Comparison of ENCODE assay signal across 8 mouse cellular contexts in genomic region chr7:6330458-6331232, GRCm38 (mm10). TPM values are rescaled to one million over a fixed set of nuclear protein-coding genes. Genes with fewer than 3 reads are reported as not detected.
A peak's percentile ranks its signal among the peaks of the same experiment; 100 is the strongest.
DNase-seq lines count a peak whose midpoint lies in the region; ATAC-seq lines count a peak whose summit lies in the region.

No protein-coding gene starts in this region.

- 13% methylated on average over 23 of the region's 23 CpGs for WGBS in embryonic facial prominence, embryonic 15.5 days
- 12% methylated on average over 23 of the region's 23 CpGs for WGBS in hindbrain, embryonic 15.5 days
- 15% methylated on average over 23 of the region's 23 CpGs for WGBS in liver, embryonic 15.5 days (ENCODE audit: insufficient replicate concordance)

- peak overlapping the region; percentile 71 for H3K9ac ChIP-seq in embryonic facial prominence, embryonic 15.5 days
- peak overlapping the region; percentile 82 for H3K9ac ChIP-seq in hindbrain, embryonic 15.5 days
- H3K9ac ChIP-seq in liver, embryonic 15.5 days: peak overlapping the region; percentile 46

- H3K9me3 ChIP-seq in embryonic facial prominence, embryonic 15.5 days (replicated peaks): no peaks in the 10 kb centered on the region
- no peaks in the 10 kb centered on the region for H3K9me3 ChIP-seq in hindbrain, embryonic 15.5 days
- H3K9me3 ChIP-seq in liver, embryonic 15.5 days (replicated peaks): no peaks in the 10 kb centered on the region

- DNase-seq in cerebellum, adult 11-12 months: peak; percentile 47
- DNase-seq in cerebellum, postnatal 4 days (ENCODE audit: low spot score in 2 of 2): no peak
- DNase-seq in 3T3-L1 (ENCODE audit: low read depth, low spot score): peak; percentile 13
- peak; percentile 15 for DNase-seq in right cerebral cortex, postnatal 14 days
- DNase-seq in urinary bladder, adult 2 months (ENCODE audit: low spot score): no peak

- peak overlapping the region; percentile 62 for H3K4me3 ChIP-seq in embryonic facial prominence, embryonic 15.5 days (replicated peaks)
- peak overlapping the region; percentile 67 for H3K4me3 ChIP-seq in hindbrain, embryonic 15.5 days
- peak overlapping the region; percentile 64 for H3K4me3 ChIP-seq in liver, embryonic 15.5 days (replicated peaks)

- H3K36me3 ChIP-seq in embryonic facial prominence, embryonic 15.5 days: 0 out of 2 replicates have a peak, but pooled peaks cover 7% of the 10 kb centered on the region
- peaks cover 12% of the 10 kb centered on the region for H3K36me3 ChIP-seq in hindbrain, embryonic 15.5 days
- no peaks in the 10 kb centered on the region for H3K36me3 ChIP-seq in liver, embryonic 15.5 days (replicated peaks)

- peak; percentile 82 for ATAC-seq in embryonic facial prominence, embryonic 15.5 days (ENCODE audit: insufficient number of reproducible peaks, low FRiP score, low TSS enrichment, low read depth)
- ATAC-seq in hindbrain, embryonic 15.5 days (ENCODE audit: low FRiP score, low read depth): peak; percentile 90
- peak; percentile 60 for ATAC-seq in liver, embryonic 15.5 days (ENCODE audit: insufficient read depth)

- H3K4me1 ChIP-seq in embryonic facial prominence, embryonic 15.5 days: peaks cover 10% of the 10 kb centered on the region
- H3K4me1 ChIP-seq in hindbrain, embryonic 15.5 days (replicated peaks): peaks cover 11% of the 10 kb centered on the region
- peaks cover 16% of the 10 kb centered on the region for H3K4me1 ChIP-seq in liver, embryonic 15.5 days (replicated peaks)

- H3K27ac ChIP-seq in embryonic facial prominence, embryonic 15.5 days (replicated peaks): peak overlapping the region; percentile 72
- peak overlapping the region; percentile 93 for H3K27ac ChIP-seq in hindbrain, embryonic 15.5 days (replicated peaks)
- peak overlapping the region; percentile 53; the same call in 1 of the 2 replicates for H3K27ac ChIP-seq in liver, embryonic 15.5 days (replicated peaks)

- H3K27me3 ChIP-seq in embryonic facial prominence, embryonic 15.5 days: no peaks in the 10 kb centered on the region
- H3K27me3 ChIP-seq in hindbrain, embryonic 15.5 days: no peaks in the 10 kb centered on the region
- no peaks in the 10 kb centered on the region for H3K27me3 ChIP-seq in liver, embryonic 15.5 days

- H3K4me2 ChIP-seq in embryonic facial prominence, embryonic 15.5 days (replicated peaks): peak overlapping the region; percentile 69
- peak overlapping the region; percentile 72 for H3K4me2 ChIP-seq in hindbrain, embryonic 15.5 days
- peak overlapping the region; percentile 78 for H3K4me2 ChIP-seq in liver, embryonic 15.5 days

RNA-seq across cellular contexts. Expression of gene Zfp583, which starts 0.4 kb away (rescaled TPM):
- polyA plus RNA-seq in embryonic facial prominence, embryonic 15.5 days (2015; fragmentation: Nextera tagmentation; extraction: Ambion mirVana): 5.9 and 6.2 TPM in 2 replicates
- 13.6 and 14.7 TPM in 2 replicates for polyA plus RNA-seq in hindbrain, embryonic 15.5 days (2015; fragmentation: Nextera tagmentation; extraction: Ambion mirVana)
- 0.78 and 1.0 TPM in 2 replicates for polyA plus RNA-seq in liver, embryonic 15.5 days (2015; fragmentation: Nextera tagmentation; extraction: Ambion mirVana)
- polyA plus RNA-seq in urinary bladder, adult 2 months (2012; rRNA removed): 2.8 TPM in 2 replicates

RNA-seq across cellular contexts. Expression of gene Gm3854, which starts 12.9 kb away (rescaled TPM):
- polyA plus RNA-seq in embryonic facial prominence, embryonic 15.5 days (2015; fragmentation: Nextera tagmentation; extraction: Ambion mirVana): 1.8 and 1.9 TPM in 2 replicates
- 8.1 and 8.5 TPM in 2 replicates for polyA plus RNA-seq in hindbrain, embryonic 15.5 days (2015; fragmentation: Nextera tagmentation; extraction: Ambion mirVana)
- 0.10 and 0.22 TPM in 2 replicates for polyA plus RNA-seq in liver, embryonic 15.5 days (2015; fragmentation: Nextera tagmentation; extraction: Ambion mirVana)
- 0.63 and 0.83 TPM in 2 replicates for polyA plus RNA-seq in urinary bladder, adult 2 months (2012; rRNA removed)

RNA-seq across cellular contexts. Expression of gene Zfp78, which starts 32.4 kb away (rescaled TPM):
- 2.2 and 4.2 TPM in 2 replicates for polyA plus RNA-seq in embryonic facial prominence, embryonic 15.5 days (2015; fragmentation: Nextera tagmentation; extraction: Ambion mirVana)
- polyA plus RNA-seq in hindbrain, embryonic 15.5 days (2015; fragmentation: Nextera tagmentation; extraction: Ambion mirVana): 3.5 and 4.9 TPM in 2 replicates
- 0.90 and 1.0 TPM in 2 replicates for polyA plus RNA-seq in liver, embryonic 15.5 days (2015; fragmentation: Nextera tagmentation; extraction: Ambion mirVana)
- polyA plus RNA-seq in urinary bladder, adult 2 months (2012; rRNA removed): 2.6 and 3.5 TPM in 2 replicates

RNA-seq across cellular contexts. Expression of gene Zfp667, which starts 44.3 kb away (rescaled TPM):
- polyA plus RNA-seq in embryonic facial prominence, embryonic 15.5 days (2015; fragmentation: Nextera tagmentation; extraction: Ambion mirVana): 11.5 and 11.6 TPM in 2 replicates
- 16.3 and 17.6 TPM in 2 replicates for polyA plus RNA-seq in hindbrain, embryonic 15.5 days (2015; fragmentation: Nextera tagmentation; extraction: Ambion mirVana)
- 3.4 and 5.4 TPM in 2 replicates for polyA plus RNA-seq in liver, embryonic 15.5 days (2015; fragmentation: Nextera tagmentation; extraction: Ambion mirVana)
- polyA plus RNA-seq in urinary bladder, adult 2 months (2012; rRNA removed): 8.9 and 9.4 TPM in 2 replicates

RNA-seq across cellular contexts. Expression of gene Zfp28, which starts 52.5 kb away (rescaled TPM):
- 9.5 and 10.0 TPM in 2 replicates for polyA plus RNA-seq in embryonic facial prominence, embryonic 15.5 days (2015; fragmentation: Nextera tagmentation; extraction: Ambion mirVana)
- 13.8 and 14.2 TPM in 2 replicates for polyA plus RNA-seq in hindbrain, embryonic 15.5 days (2015; fragmentation: Nextera tagmentation; extraction: Ambion mirVana)
- polyA plus RNA-seq in liver, embryonic 15.5 days (2015; fragmentation: Nextera tagmentation; extraction: Ambion mirVana): 1.2 and 1.3 TPM in 2 replicates
- polyA plus RNA-seq in urinary bladder, adult 2 months (2012; rRNA removed): 8.2 and 10.0 TPM in 2 replicates

Comparison
In these comparisons a context has a peak if more than half of its experiments do, and no peak if none do; other contexts are left out.
1. DNase-seq: peak in cerebellum, adult 11-12 months (single experiment), 3T3-L1 (single experiment) and right cerebral cortex, postnatal 14 days (single experiment); none in cerebellum, postnatal 4 days (0 of 2) and urinary bladder, adult 2 months (single experiment).
2. Peak in every context shown above with its lines, with median percentiles within 50 percentile points of each other: ATAC-seq, H3K27ac ChIP-seq, H3K4me2 ChIP-seq, H3K4me3 ChIP-seq and H3K9ac ChIP-seq.